Mouse (Mus musculus) T-helper 1 cell (primary cell): ENCODE data around the gene Map1a.

Source experiments
- in situ Hi-C: fragments of 300-600 bp; cut with MboI, MseI; formaldehyde crosslinking; loops from one replicate; pipeline ENCODE4 v1.15.1; 2025; ENCODE audit warnings: high pct_unique_total_duplicates

Gene Map1a

GRCm38 (mm10) chr2:121308997-121309416 is 19.6 kb downstream of the Map1a start:
- in situ Hi-C loops, result no loop called here

- in situ Hi-C loops, result no loop called here
Measured at GRCm38 (mm10) chr2:121316278-121316677, 26.9 kb downstream of the Map1a start.

DNA sequence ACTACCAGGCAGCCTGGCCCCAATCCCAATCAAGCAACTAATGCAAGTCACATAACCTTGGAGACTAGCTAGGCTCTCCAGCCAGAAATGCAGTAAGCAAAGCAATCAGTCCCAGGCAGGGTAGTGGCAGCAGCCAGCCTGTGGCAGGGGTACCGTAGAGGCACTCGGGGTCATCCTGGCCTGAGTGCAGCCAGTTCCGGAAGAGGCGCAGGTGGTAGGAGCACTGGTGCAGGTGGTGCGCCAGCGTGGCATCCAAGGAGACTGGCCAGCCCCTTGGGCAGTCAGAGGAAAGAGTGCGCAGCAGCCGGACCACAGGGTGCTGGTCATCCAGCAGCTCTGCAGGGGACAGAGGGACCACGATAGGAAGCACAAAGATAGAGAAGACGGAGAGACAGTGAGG is 33.6 kb downstream of the Map1a start:
- in situ Hi-C loops, result no loop called here

DNA sequence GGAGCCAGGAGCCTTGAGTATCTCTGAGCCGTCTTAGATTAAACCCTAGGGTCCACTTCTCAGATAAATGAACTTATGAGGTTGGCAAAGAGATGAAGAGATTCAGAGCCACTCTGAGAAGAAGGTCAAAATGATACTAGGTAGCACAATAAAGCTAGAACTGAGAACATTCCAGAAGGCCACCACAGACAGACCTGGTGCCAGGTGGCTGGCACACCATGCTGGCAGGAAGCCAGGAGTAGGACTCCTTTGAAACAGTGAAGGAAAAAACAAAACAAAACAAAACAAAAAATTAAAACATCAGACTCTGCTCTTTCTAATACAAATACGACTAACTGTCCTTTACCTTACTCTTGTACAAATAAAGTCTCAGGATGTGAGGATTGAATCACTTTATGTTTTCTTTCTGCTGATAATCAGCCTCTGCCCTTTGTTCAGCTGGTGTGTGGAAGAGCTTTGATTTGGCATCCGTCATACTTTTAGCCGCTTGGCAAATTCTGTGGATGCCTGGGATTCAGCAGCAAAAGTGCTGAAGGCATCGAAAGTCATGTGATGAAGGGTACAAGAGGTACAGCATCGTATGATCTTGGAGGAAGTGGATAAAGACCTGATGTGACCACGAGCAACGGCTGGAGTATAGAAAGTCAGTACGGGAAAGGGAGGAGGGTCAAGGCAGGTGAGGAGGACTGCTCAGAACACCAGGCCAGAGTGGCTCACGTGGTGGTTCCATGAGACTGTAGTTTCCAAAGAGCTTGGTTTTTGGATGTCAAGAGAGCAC is 34.5 kb downstream of the Map1a start:
- in situ Hi-C loops, result no loop called here

- in situ Hi-C loops, result no loop called here
Measured at GRCm38 (mm10) chr2:121329492-121329891, 40.1 kb downstream of the Map1a start.

GRCm38 (mm10) chr2:121339057-121339456 is 49.7 kb downstream of the Map1a start:
- in situ Hi-C loops, result no loop called here

DNA sequence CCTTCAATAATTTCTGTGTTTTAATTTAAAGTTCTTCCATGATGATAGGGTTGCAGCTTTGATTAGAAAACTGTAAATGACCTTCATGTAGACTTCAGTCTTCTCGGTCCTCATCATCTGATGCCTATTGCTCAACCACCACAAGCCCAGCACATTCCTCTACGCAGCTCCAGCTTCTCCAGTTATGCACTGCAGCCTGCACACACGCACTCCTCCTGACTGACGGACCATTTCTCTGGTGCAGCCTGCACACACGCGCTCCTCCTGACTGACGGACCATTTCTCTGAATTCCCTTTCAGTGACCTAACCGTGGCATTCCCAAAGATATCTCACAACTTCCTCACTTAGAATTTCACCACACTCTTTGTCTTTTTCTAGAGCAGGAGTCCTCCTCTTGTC is 63.8 kb downstream of the Map1a start:
- in situ Hi-C loops, result no loop called here

DNA sequence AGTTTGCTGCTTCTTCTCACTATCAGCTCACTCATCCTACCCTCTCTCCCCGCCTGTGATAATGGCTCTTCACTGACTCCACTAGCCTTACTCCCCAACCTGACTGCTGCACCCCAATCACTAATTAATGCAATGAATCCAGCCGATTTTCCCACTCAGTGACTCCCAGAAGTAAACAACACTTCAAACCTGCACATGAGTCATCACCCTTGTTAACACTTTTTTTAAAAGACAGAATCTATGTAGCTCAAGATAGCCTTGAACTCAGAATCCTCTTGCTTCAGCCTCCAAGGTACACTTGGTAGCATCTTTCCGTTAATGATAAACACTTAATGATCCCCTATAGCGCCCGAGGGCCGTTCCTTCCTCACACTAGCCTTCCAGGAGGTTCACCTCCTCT is 65.0 kb downstream of the Map1a start:
- in situ Hi-C loops, result no loop called here

- in situ Hi-C loops, result no loop called here
Measured at GRCm38 (mm10) chr2:121354820-121355592, 65.6 kb downstream of the Map1a start, which contains the start of gene Ppip5k1. Gene Ppip5k1 (minus strand): TSS chr2:121355396.

GRCm38 (mm10) chr2:121357494-121357893 is 68.1 kb downstream of the Map1a start, which contains the start of gene Ckmt1:
Gene Ckmt1 (plus strand): TSS chr2:121357714.
- in situ Hi-C loops, result no loop called here

GRCm38 (mm10) chr2:121357961-121358360 is 68.6 kb downstream of the Map1a start:
- in situ Hi-C loops, result no loop called here

DNA sequence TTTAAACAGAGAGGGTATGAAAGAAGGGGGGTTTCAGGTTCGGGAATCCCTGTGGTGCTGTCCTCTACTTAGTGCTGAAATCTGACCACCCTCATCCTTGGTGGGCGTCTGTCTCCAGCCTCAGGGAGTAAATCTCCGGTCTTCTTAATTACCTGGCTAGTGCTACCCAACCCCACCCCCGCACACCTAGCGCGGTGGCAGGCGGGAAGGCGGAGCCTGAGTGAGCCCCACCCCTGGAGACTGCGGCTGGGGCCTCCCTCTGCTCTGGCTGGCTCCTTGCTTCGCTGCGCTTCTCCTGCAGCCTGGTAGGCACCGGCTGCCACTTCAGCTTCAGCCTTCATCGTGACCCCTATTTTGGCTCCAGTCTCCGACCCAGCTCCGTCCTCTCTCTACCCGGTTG is 69.0 kb downstream of the Map1a start:
- in situ Hi-C loops, result no loop called here

- in situ Hi-C loops, result no loop called here
Measured at GRCm38 (mm10) chr2:121359461-121359860, 70.1 kb downstream of the Map1a start.
